Mouse (Mus musculus): Measurements from ENCODE around the gene Plppr1. TPM values are rescaled to one million over a fixed set of nuclear protein-coding genes. Genes with fewer than 3 reads are reported as not detected.

The Plppr1 gene
- polyA plus RNA-seq, 1 experiment, result not detected

DNA sequence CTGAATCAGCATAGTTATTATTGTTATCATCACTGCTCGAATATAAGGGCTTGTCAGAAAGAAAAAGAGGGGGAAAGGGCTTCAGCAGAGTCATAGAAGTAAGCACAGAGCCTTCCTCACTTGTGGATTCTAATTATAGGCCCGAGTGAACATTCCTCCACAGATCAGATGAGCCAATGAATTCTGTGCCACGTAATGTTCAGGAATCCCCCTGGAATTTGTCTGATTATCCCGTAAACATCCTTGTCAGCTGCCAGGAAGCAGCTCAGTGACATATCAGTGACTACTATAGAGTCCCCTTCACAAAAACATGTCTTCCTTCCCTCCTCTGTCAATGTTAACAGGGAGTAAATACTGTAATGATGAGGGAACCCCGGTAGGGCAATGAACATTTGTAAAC is 50.9 kb downstream of the Plppr1 start:
- no peaks in the 10 kb centered on the region for H3K27me3 ChIP-seq (ENCODE audit: control insufficient read depth, insufficient read depth, insufficient read length)
- H3K36me3 ChIP-seq (ENCODE audit: control insufficient read depth, insufficient read depth), result no peaks in the 10 kb centered on the region
- no peak overlapping the region for H3K4me3 ChIP-seq (ENCODE audit: insufficient read depth, poor library complexity, severe bottlenecking)
- H3K79me2 ChIP-seq (ENCODE audit: control insufficient read depth, insufficient read depth), result no peaks in the 10 kb centered on the region
- no peak overlapping the region for H3ac ChIP-seq (ENCODE audit: control insufficient read depth, insufficient read length, low read depth)
- no peaks in the 10 kb centered on the region for H3K79me3 ChIP-seq (ENCODE audit: low read depth)
- TF ChIP-seq CTCF (IDR thresholded peaks at IDR 0.05; ENCODE audit: control insufficient read depth, insufficient read depth, insufficient read length) (no peak), USF1 (IDR thresholded peaks at IDR 0.05; ENCODE audit: low read depth) (no peak), CEBPB (IDR thresholded peaks at IDR 0.05; ENCODE audit: low read depth) (no peak), MYOD1 (IDR thresholded peaks at IDR 0.05; ENCODE audit: control insufficient read depth, insufficient read length, low read depth) (no peak), MAX (IDR thresholded peaks at IDR 0.05) (no peak), MYOG (IDR thresholded peaks at IDR 0.05; ENCODE audit: control insufficient read depth, extremely low read depth, insufficient read length) (no peak), FOSL1 (IDR thresholded peaks at IDR 0.05; ENCODE audit: insufficient read depth, low read length, poor library complexity, severe bottlenecking) (no peak)

- no peaks in the 10 kb centered on the region for H3K36me3 ChIP-seq (ENCODE audit: control insufficient read depth, insufficient read depth)
- no peaks in the 10 kb centered on the region for H3K27me3 ChIP-seq (ENCODE audit: control insufficient read depth, insufficient read depth, insufficient read length)
- H3K79me3 ChIP-seq (ENCODE audit: low read depth), result no peaks in the 10 kb centered on the region
- no peak overlapping the region for H3K4me3 ChIP-seq (ENCODE audit: insufficient read depth, poor library complexity, severe bottlenecking)
- TF ChIP-seq USF1 (IDR thresholded peaks at IDR 0.05; ENCODE audit: low read depth), result no peak
- no peaks in the 10 kb centered on the region for H3K79me2 ChIP-seq (ENCODE audit: control insufficient read depth, insufficient read depth)
- no peak overlapping the region for H3ac ChIP-seq (ENCODE audit: control insufficient read depth, insufficient read length, low read depth)
Measured at GRCm38 (mm10) chr4:49118842-49119241, 59.8 kb downstream of the Plppr1 start.

GRCm38 (mm10) chr4:49144798-49145197 is 85.7 kb downstream of the Plppr1 start:
- no peaks in the 10 kb centered on the region for H3K79me2 ChIP-seq (ENCODE audit: control insufficient read depth, insufficient read depth)
- H3K4me3 ChIP-seq (ENCODE audit: insufficient read depth, poor library complexity, severe bottlenecking), result no peak overlapping the region
- no peaks in the 10 kb centered on the region for H3K79me3 ChIP-seq (ENCODE audit: low read depth)
- no peaks in the 10 kb centered on the region for H3K36me3 ChIP-seq (ENCODE audit: control insufficient read depth, insufficient read depth)
- H3K27me3 ChIP-seq (ENCODE audit: control insufficient read depth, insufficient read depth, insufficient read length), result no peaks in the 10 kb centered on the region
- no peak overlapping the region for H3ac ChIP-seq (ENCODE audit: control insufficient read depth, insufficient read length, low read depth)
- TF ChIP-seq MYOD1 (IDR thresholded peaks at IDR 0.05; ENCODE audit: control insufficient read depth, insufficient read length, low read depth) (no peak), MAX (IDR thresholded peaks at IDR 0.05) (no peak)

- no peak for TF ChIP-seq FOSL1 (IDR thresholded peaks at IDR 0.05; ENCODE audit: insufficient read depth, low read length, poor library complexity, severe bottlenecking)
- Histone ChIP-seq H3K79me3 (ENCODE audit: low read depth) (no peaks in the 10 kb centered on the region), H3K27me3 (ENCODE audit: control insufficient read depth, insufficient read depth, insufficient read length) (no peaks in the 10 kb centered on the region)
Measured at GRCm38 (mm10) chr4:49148775-49149174, 89.7 kb downstream of the Plppr1 start.

GRCm38 (mm10) chr4:49149251-49149650 is 90.2 kb downstream of the Plppr1 start:
- Histone ChIP-seq H3K79me3 (ENCODE audit: low read depth) (no peaks in the 10 kb centered on the region), H3K36me3 (ENCODE audit: control insufficient read depth, insufficient read depth) (no peaks in the 10 kb centered on the region), H3K4me3 (ENCODE audit: insufficient read depth, poor library complexity, severe bottlenecking) (no peak overlapping the region), H3K27me3 (ENCODE audit: control insufficient read depth, insufficient read depth, insufficient read length) (no peaks in the 10 kb centered on the region), H3ac (ENCODE audit: control insufficient read depth, insufficient read length, low read depth) (no peak overlapping the region), H3K79me2 (ENCODE audit: control insufficient read depth, insufficient read depth) (no peaks in the 10 kb centered on the region)
- TF ChIP-seq MAX (IDR thresholded peaks at IDR 0.05) (no peak), USF1 (IDR thresholded peaks at IDR 0.05; ENCODE audit: low read depth) (no peak), MYOG (IDR thresholded peaks at IDR 0.05; ENCODE audit: control insufficient read depth, extremely low read depth, insufficient read length) (no peak), FOSL1 (IDR thresholded peaks at IDR 0.05; ENCODE audit: insufficient read depth, low read length, poor library complexity, severe bottlenecking) (no peak), CTCF (IDR thresholded peaks at IDR 0.05; ENCODE audit: control insufficient read depth, insufficient read depth, insufficient read length) (no peak), MYOD1 (IDR thresholded peaks at IDR 0.05; ENCODE audit: control insufficient read depth, insufficient read length, low read depth) (no peak), CEBPB (IDR thresholded peaks at IDR 0.05; ENCODE audit: low read depth) (no peak)

More at GRCm38 (mm10) chr4:49148775-49149174, 89.7 kb downstream of the Plppr1 start:
- Histone ChIP-seq H3K36me3 (ENCODE audit: control insufficient read depth, insufficient read depth) (no peaks in the 10 kb centered on the region), H3ac (ENCODE audit: control insufficient read depth, insufficient read length, low read depth) (no peak overlapping the region), H3K4me3 (ENCODE audit: insufficient read depth, poor library complexity, severe bottlenecking) (no peak overlapping the region), H3K79me2 (ENCODE audit: control insufficient read depth, insufficient read depth) (no peaks in the 10 kb centered on the region)

DNA sequence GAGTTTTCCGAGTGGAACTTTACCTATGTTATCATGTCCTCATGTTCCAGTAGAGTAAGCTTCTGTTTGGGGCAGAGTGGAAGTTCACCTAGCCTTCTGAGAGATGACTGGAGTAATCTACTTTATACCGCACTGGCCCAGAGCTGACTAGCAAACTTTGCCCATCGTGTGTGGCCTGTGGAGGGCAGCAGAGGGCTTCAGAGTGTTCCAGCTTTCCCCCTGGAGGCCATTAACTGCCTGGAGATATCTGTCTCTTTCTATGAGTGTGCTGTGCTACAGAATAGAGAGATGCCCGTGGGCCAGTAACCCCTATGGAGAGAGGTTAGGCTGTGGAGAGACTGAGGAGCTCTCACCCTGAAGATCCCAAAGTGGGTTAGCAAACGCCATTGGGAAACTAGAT is 94.8 kb downstream of the Plppr1 start:
- Histone ChIP-seq H3K36me3 (ENCODE audit: control insufficient read depth, insufficient read depth) (no peaks in the 10 kb centered on the region), H3K79me3 (ENCODE audit: low read depth) (no peaks in the 10 kb centered on the region), H3K27me3 (ENCODE audit: control insufficient read depth, insufficient read depth, insufficient read length) (no peaks in the 10 kb centered on the region), H3K4me3 (ENCODE audit: insufficient read depth, poor library complexity, severe bottlenecking) (no peak overlapping the region), H3ac (ENCODE audit: control insufficient read depth, insufficient read length, low read depth) (no peak overlapping the region), H3K79me2 (ENCODE audit: control insufficient read depth, insufficient read depth) (no peaks in the 10 kb centered on the region)
- TF ChIP-seq FOSL1 (IDR thresholded peaks at IDR 0.05; ENCODE audit: insufficient read depth, low read length, poor library complexity, severe bottlenecking) (no peak), MAX (IDR thresholded peaks at IDR 0.05) (no peak)

GRCm38 (mm10) chr4:49156781-49157180 is 97.7 kb downstream of the Plppr1 start:
- H3K27me3 ChIP-seq (ENCODE audit: control insufficient read depth, insufficient read depth, insufficient read length), result no peaks in the 10 kb centered on the region
- no peak for TF ChIP-seq FOSL1 (IDR thresholded peaks at IDR 0.05; ENCODE audit: insufficient read depth, low read length, poor library complexity, severe bottlenecking)
- no peak for TF ChIP-seq USF1 (IDR thresholded peaks at IDR 0.05; ENCODE audit: low read depth)
- no peak for TF ChIP-seq CEBPB (IDR thresholded peaks at IDR 0.05; ENCODE audit: low read depth)
- TF ChIP-seq CTCF (IDR thresholded peaks at IDR 0.05; ENCODE audit: control insufficient read depth, insufficient read depth, insufficient read length), result no peak
- no peak overlapping the region for H3K4me3 ChIP-seq (ENCODE audit: insufficient read depth, poor library complexity, severe bottlenecking)
- no peaks in the 10 kb centered on the region for H3K79me2 ChIP-seq (ENCODE audit: control insufficient read depth, insufficient read depth)
- no peak overlapping the region for H3ac ChIP-seq (ENCODE audit: control insufficient read depth, insufficient read length, low read depth)
- H3K79me3 ChIP-seq (ENCODE audit: low read depth), result no peaks in the 10 kb centered on the region
- H3K36me3 ChIP-seq (ENCODE audit: control insufficient read depth, insufficient read depth), result no peaks in the 10 kb centered on the region
